Mouse (Mus musculus): ENCODE data around the gene Fbxo2. TPM values are rescaled to one million over a fixed set of nuclear protein-coding genes. Genes with fewer than 3 reads are reported as not detected.

Fbxo2 gene
- polyA plus RNA-seq, 1 experiment: 1.5 TPM

- TF ChIP-seq CTCF (IDR thresholded peaks at IDR 0.05; ENCODE audit: borderline replicate concordance, control insufficient read depth, extremely low read depth, insufficient read depth, low read length, poor library complexity) (no peak), POLR2A (IDR thresholded peaks at IDR 0.05; ENCODE audit: control insufficient read depth, extremely low read depth, insufficient read depth, low read length, poor library complexity) (no peak)
- WGBS: 47% methylated on average over 9 of the region's 9 CpGs
- Histone ChIP-seq H3K27me3 (ENCODE audit: control insufficient read depth, insufficient read depth, low read length) (no peaks in the 10 kb centered on the region; the same call in 1 of the 2 replicates), H3K36me3 (ENCODE audit: control insufficient read depth, insufficient read depth, low read length) (no peaks in the 10 kb centered on the region), H3K27ac (ENCODE audit: control insufficient read depth, insufficient read depth, low read length) (no peak overlapping the region), H3K4me3 (ENCODE audit: control insufficient read depth, insufficient read depth, low read length) (no peak overlapping the region), H3K4me1 (replicated peaks; ENCODE audit: control insufficient read depth, insufficient read depth, low read length) (peaks cover 4% of the 10 kb centered on the region)
- DNase-seq: no peak
Observed at GRCm38 (mm10) chr4:148120555-148120954, 39.9 kb upstream of the Fbxo2 start.

GRCm38 (mm10) chr4:148121362-148121761 is 39.1 kb upstream of the Fbxo2 start:
- Histone ChIP-seq H3K27me3 (ENCODE audit: control insufficient read depth, insufficient read depth, low read length) (no peaks in the 10 kb centered on the region; the same call in 1 of the 2 replicates), H3K27ac (ENCODE audit: control insufficient read depth, insufficient read depth, low read length) (no peak overlapping the region), H3K4me1 (replicated peaks; ENCODE audit: control insufficient read depth, insufficient read depth, low read length) (peaks cover 4% of the 10 kb centered on the region), H3K36me3 (ENCODE audit: control insufficient read depth, insufficient read depth, low read length) (no peaks in the 10 kb centered on the region), H3K4me3 (ENCODE audit: control insufficient read depth, insufficient read depth, low read length) (no peak overlapping the region)
- TF ChIP-seq CTCF (IDR thresholded peaks at IDR 0.05; ENCODE audit: borderline replicate concordance, control insufficient read depth, extremely low read depth, insufficient read depth, low read length, poor library complexity): no peak
- TF ChIP-seq POLR2A (IDR thresholded peaks at IDR 0.05; ENCODE audit: control insufficient read depth, extremely low read depth, insufficient read depth, low read length, poor library complexity): no peak
- no peak for DNase-seq
- 91% methylated on average over 4 of the region's 4 CpGs for WGBS

- no peak for DNase-seq
- no peaks in the 10 kb centered on the region; the same call in 1 of the 2 replicates for H3K27me3 ChIP-seq (ENCODE audit: control insufficient read depth, insufficient read depth, low read length)
- peaks cover 4% of the 10 kb centered on the region for H3K4me1 ChIP-seq (replicated peaks; ENCODE audit: control insufficient read depth, insufficient read depth, low read length)
- H3K27ac ChIP-seq (ENCODE audit: control insufficient read depth, insufficient read depth, low read length): no peak overlapping the region
- no peak for TF ChIP-seq CTCF (IDR thresholded peaks at IDR 0.05; ENCODE audit: borderline replicate concordance, control insufficient read depth, extremely low read depth, insufficient read depth, low read length, poor library complexity)
- no peak for TF ChIP-seq POLR2A (IDR thresholded peaks at IDR 0.05; ENCODE audit: control insufficient read depth, extremely low read depth, insufficient read depth, low read length, poor library complexity)
- WGBS: 61% methylated on average over 6 of the region's 6 CpGs
- no peaks in the 10 kb centered on the region for H3K36me3 ChIP-seq (ENCODE audit: control insufficient read depth, insufficient read depth, low read length)
- H3K4me3 ChIP-seq (ENCODE audit: control insufficient read depth, insufficient read depth, low read length): no peak overlapping the region
Observed at GRCm38 (mm10) chr4:148121982-148122693, 38.3 kb upstream of the Fbxo2 start.

DNA sequence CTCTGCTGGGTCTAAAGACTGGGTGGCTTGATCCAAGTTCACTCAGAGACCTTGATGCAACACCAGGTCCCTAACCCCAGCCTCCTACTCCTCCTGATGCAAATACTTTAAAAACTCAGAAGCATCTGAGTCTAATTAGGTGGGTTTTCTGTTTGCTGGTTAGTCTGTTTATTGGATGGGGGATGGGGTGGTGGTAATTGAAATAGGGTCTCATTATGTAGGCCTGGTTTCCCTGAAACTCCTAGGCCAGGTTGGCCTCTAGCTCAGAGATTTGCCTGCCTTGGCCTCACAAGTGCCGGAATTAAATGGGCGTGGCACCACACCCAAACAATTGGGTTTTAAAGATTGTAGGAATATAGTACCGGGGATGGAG is 37.7 kb upstream of the Fbxo2 start:
- TF ChIP-seq CTCF (IDR thresholded peaks at IDR 0.05; ENCODE audit: borderline replicate concordance, control insufficient read depth, extremely low read depth, insufficient read depth, low read length, poor library complexity) (no peak), POLR2A (IDR thresholded peaks at IDR 0.05; ENCODE audit: control insufficient read depth, extremely low read depth, insufficient read depth, low read length, poor library complexity) (no peak)
- WGBS: 97% methylated on average over 3 of the region's 3 CpGs
- H3K36me3 ChIP-seq (ENCODE audit: control insufficient read depth, insufficient read depth, low read length): no peaks in the 10 kb centered on the region
- H3K4me3 ChIP-seq (ENCODE audit: control insufficient read depth, insufficient read depth, low read length): no peak overlapping the region
- peaks cover 4% of the 10 kb centered on the region for H3K4me1 ChIP-seq (replicated peaks; ENCODE audit: control insufficient read depth, insufficient read depth, low read length)
- no peaks in the 10 kb centered on the region; the same call in 1 of the 2 replicates for H3K27me3 ChIP-seq (ENCODE audit: control insufficient read depth, insufficient read depth, low read length)
- H3K27ac ChIP-seq (ENCODE audit: control insufficient read depth, insufficient read depth, low read length): no peak overlapping the region
- no peak for DNase-seq

DNA sequence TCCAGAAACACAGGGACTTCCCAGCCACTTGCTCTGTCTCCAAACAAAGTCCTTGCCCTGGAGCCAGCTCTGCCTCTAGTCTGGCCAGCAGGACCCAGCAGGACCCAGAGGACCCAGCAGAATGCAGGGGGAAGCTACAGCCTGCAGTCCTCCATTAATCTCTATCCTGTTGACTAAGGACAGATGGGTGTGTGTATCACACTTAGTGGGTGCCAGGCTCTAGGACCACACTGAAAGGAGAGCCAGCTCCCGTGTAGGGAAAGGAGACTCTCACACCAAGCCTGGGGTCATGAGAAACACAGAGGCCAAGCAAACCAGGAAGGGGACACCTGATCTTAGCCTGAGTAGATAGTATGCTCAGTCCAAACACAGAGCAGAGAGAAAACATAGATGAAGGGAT is 32.2 kb upstream of the Fbxo2 start:
- no peak for DNase-seq
- H3K27ac ChIP-seq (ENCODE audit: control insufficient read depth, insufficient read depth, low read length): no peak overlapping the region
- H3K4me1 ChIP-seq (replicated peaks; ENCODE audit: control insufficient read depth, insufficient read depth, low read length): peaks cover 11% of the 10 kb centered on the region; the same call in 1 of the 2 replicates
- no peak for TF ChIP-seq CTCF (IDR thresholded peaks at IDR 0.05; ENCODE audit: borderline replicate concordance, control insufficient read depth, extremely low read depth, insufficient read depth, low read length, poor library complexity)
- H3K36me3 ChIP-seq (ENCODE audit: control insufficient read depth, insufficient read depth, low read length): no peaks in the 10 kb centered on the region
- H3K4me3 ChIP-seq (ENCODE audit: control insufficient read depth, insufficient read depth, low read length): no peak overlapping the region
- WGBS: 71% methylated on average over 1 of the region's 1 CpGs
- H3K27me3 ChIP-seq (ENCODE audit: control insufficient read depth, insufficient read depth, low read length): peaks cover 18% of the 10 kb centered on the region

- Histone ChIP-seq H3K27ac (ENCODE audit: control insufficient read depth, insufficient read depth, low read length) (no peak overlapping the region), H3K36me3 (ENCODE audit: control insufficient read depth, insufficient read depth, low read length) (no peaks in the 10 kb centered on the region), H3K27me3 (ENCODE audit: control insufficient read depth, insufficient read depth, low read length) (peaks cover 18% of the 10 kb centered on the region), H3K4me3 (ENCODE audit: control insufficient read depth, insufficient read depth, low read length) (no peak overlapping the region), H3K4me1 (replicated peaks; ENCODE audit: control insufficient read depth, insufficient read depth, low read length) (peaks cover 11% of the 10 kb centered on the region; the same call in 1 of the 2 replicates)
- TF ChIP-seq CTCF (IDR thresholded peaks at IDR 0.05; ENCODE audit: borderline replicate concordance, control insufficient read depth, extremely low read depth, insufficient read depth, low read length, poor library complexity) (no peak), POLR2A (IDR thresholded peaks at IDR 0.05; ENCODE audit: control insufficient read depth, extremely low read depth, insufficient read depth, low read length, poor library complexity) (no peak)
- 23% methylated on average over 2 of the region's 2 CpGs for WGBS
- no peak for DNase-seq
Observed at GRCm38 (mm10) chr4:148128672-148129071, 31.7 kb upstream of the Fbxo2 start.

Data from thymus, adult 2 months (tissue).